Mouse (Mus musculus) CD4-positive helper T cell, adult 2 months (primary cell): ENCODE data around the gene Mslnl.

ENCODE experiments used
- DNase-seq: peaks from one replicate; pipeline ENCODE4 v3.0.0-alpha.2; 2012; ENCODE audit warnings: low read depth, missing footprints, low spot score

Mslnl gene

GRCm38 (mm10) chr17:25743831-25744230 is 8.0 kb downstream of the Mslnl start:
- DNase-seq: no peak

GRCm38 (mm10) chr17:25744311-25744710 is 8.5 kb downstream of the Mslnl start:
- no peak for DNase-seq

GRCm38 (mm10) chr17:25748238-25748637 is 12.4 kb downstream of the Mslnl start:
- DNase-seq: no peak

- DNase-seq: no peak
Measured at GRCm38 (mm10) chr17:25749314-25749713, 13.5 kb downstream of the Mslnl start.

- no peak for DNase-seq
Measured at GRCm38 (mm10) chr17:25751446-25751845, 15.6 kb downstream of the Mslnl start.

- no peak for DNase-seq
Measured at GRCm38 (mm10) chr17:25754241-25754640, 18.4 kb downstream of the Mslnl start, which contains the start of gene Msln. Gene Msln (minus strand): TSS chr17:25754378.

- DNase-seq: no peak
Measured at GRCm38 (mm10) chr17:25755086-25755485, 19.2 kb downstream of the Mslnl start.

- DNase-seq: no peak
Measured at GRCm38 (mm10) chr17:25755627-25756377, 20.0 kb downstream of the Mslnl start.

- no peak for DNase-seq
Measured at GRCm38 (mm10) chr17:25756378-25757242, 20.8 kb downstream of the Mslnl start.

- DNase-seq: no peak
Measured at GRCm38 (mm10) chr17:25757691-25758090, 21.8 kb downstream of the Mslnl start.

GRCm38 (mm10) chr17:25760148-25760547 is 24.3 kb downstream of the Mslnl start:
- no peak for DNase-seq

GRCm38 (mm10) chr17:25761561-25761970 is 25.7 kb downstream of the Mslnl start:
- no peak for DNase-seq

GRCm38 (mm10) chr17:25762591-25762990 is 26.7 kb downstream of the Mslnl start:
- DNase-seq: no peak

- DNase-seq: no peak
Measured at GRCm38 (mm10) chr17:25765886-25766285, 30.0 kb downstream of the Mslnl start.

- DNase-seq: no peak
Measured at GRCm38 (mm10) chr17:25769331-25769730, 33.5 kb downstream of the Mslnl start.

- peak; percentile 96 for DNase-seq
Measured at GRCm38 (mm10) chr17:25773549-25774120, 37.8 kb downstream of the Mslnl start, which contains the start of gene Narfl. Gene Narfl (plus strand): TSS chr17:25773776.

GRCm38 (mm10) chr17:25775318-25776062 is 39.6 kb downstream of the Mslnl start:
- no peak for DNase-seq

GRCm38 (mm10) chr17:25777948-25778347 is 42.1 kb downstream of the Mslnl start:
- DNase-seq: no peak

GRCm38 (mm10) chr17:25781339-25781738 is 45.5 kb downstream of the Mslnl start:
- no peak for DNase-seq

- DNase-seq: no peak
Measured at GRCm38 (mm10) chr17:25783086-25783485, 47.2 kb downstream of the Mslnl start.

- no peak for DNase-seq
Measured at GRCm38 (mm10) chr17:25783861-25784574, 48.2 kb downstream of the Mslnl start.
